Mouse (Mus musculus): ENCODE results near the gene Tmem222.

- TF ChIP-seq CTCF (conservative IDR thresholded peaks at IDR 0.05; ENCODE audit: insufficient read depth, insufficient read length, low read depth, low read length) (no peak), POLR2A (IDR thresholded peaks at IDR 0.05; ENCODE audit: low read depth, low read length) (no peak)
These were observed 20.8 kb downstream of the Tmem222 start for GRCm38 (mm10) chr4:133256820-133257219.
